In the genomic region with DNA sequence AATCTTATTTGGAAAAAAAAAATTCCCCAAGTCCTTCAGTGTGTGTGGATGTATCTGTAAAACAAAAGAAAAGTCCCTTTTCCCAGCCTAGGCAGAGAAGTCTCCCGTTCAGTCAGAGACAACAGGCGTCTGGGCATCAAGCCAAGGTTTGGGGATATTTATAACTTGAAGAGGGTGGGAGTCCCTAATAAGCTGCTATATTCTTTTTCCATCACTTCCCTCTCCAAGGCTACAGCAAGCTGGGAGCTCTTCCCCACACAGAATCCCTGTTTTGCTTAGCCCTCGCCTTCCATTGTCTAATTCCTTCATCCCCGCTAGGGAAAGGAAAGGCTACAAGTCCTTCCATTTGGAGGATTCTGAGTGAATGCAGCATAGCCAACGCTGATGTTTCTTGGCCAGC, we compare ENCODE assay signal across 8 mouse cellular contexts. TPM values are rescaled to one million over a fixed set of nuclear protein-coding genes. Genes with fewer than 3 reads are reported as not detected.
A peak's percentile ranks its signal among the peaks of the same experiment; 100 is the strongest.
DNase-seq lines count a peak whose midpoint lies in the region; ATAC-seq and TF ChIP-seq lines count a peak whose summit lies in the region.

A gene (plus strand): TSS at position 229 of the 400 bp plus-strand sequence.

- no peaks in the 10 kb centered on the region for H3K4me1 ChIP-seq in ES-Bruce4 (ENCODE audit: control insufficient read depth, insufficient read depth, low read length)
- H3K4me1 ChIP-seq in bone marrow macrophage, adult 2 months (ENCODE audit: control insufficient read depth, insufficient read depth, low read length) = peaks cover 16% of the 10 kb centered on the region
- H3K4me1 ChIP-seq in forebrain, embryonic 16.5 days (replicated peaks; ENCODE audit: control insufficient read depth, insufficient read depth, low read length) = peaks cover 38% of the 10 kb centered on the region
- H3K4me1 ChIP-seq in liver, embryonic 14.5 days (replicated peaks; ENCODE audit: control insufficient read depth in 2 of 2, insufficient read depth in 2 of 2, low read length in 1 of 2) = peaks cover 7 to 9% of the 10 kb centered on the region in 2 experiments; a peak in 2 of 4 replicates

- peak; percentile 87 to 94 for DNase-seq in heart, postnatal 14 days
- DNase-seq in layer of hippocampus, adult 11-12 months (ENCODE audit: low spot score) = peak; percentile 89
- no peak for DNase-seq in liver, embryonic 14.5 days (ENCODE audit: low read depth in 3 of 3, low spot score in 3 of 3)
- DNase-seq in ovary, adult 18-20 months (ENCODE audit: low spot score) = peak; percentile 72
- no peak for DNase-seq in thymus, postnatal 4 days

- H3K9me3 ChIP-seq in ES-Bruce4 (replicated peaks; ENCODE audit: control insufficient read depth, insufficient read depth, low read length, poor library complexity, severe bottlenecking) = no peaks in the 10 kb centered on the region
- no peaks in the 10 kb centered on the region for H3K9me3 ChIP-seq in forebrain, embryonic 16.5 days (ENCODE audit: control insufficient read depth, low read length)
- H3K9me3 ChIP-seq in liver, embryonic 14.5 days (ENCODE audit: control insufficient read depth, low read length) = peaks cover 3% of the 10 kb centered on the region

- peak; percentile 14 for ATAC-seq in forebrain, embryonic 16.5 days
- no peak for ATAC-seq in liver, embryonic 14.5 days (ENCODE audit: insufficient read depth)

- peak within 1 kb of the TSS; percentile 98 for H3K4me3 ChIP-seq in ES-Bruce4 (ENCODE audit: low read depth, low read length)
- H3K4me3 ChIP-seq in bone marrow macrophage, adult 2 months (ENCODE audit: insufficient read depth, low read length) = peak within 1 kb of the TSS; percentile 77
- H3K4me3 ChIP-seq in forebrain, embryonic 16.5 days (replicated peaks; ENCODE audit: low read length) = peak within 1 kb of the TSS; percentile 66
- peak within 1 kb of the TSS; percentile 64 to 78 for H3K4me3 ChIP-seq in liver, embryonic 14.5 days (ENCODE audit: insufficient read depth in 1 of 2, low read depth in 2 of 2, low read length in 2 of 2)

- no peak within 1 kb of the TSS for H3K27ac ChIP-seq in ES-Bruce4 (ENCODE audit: insufficient read depth, low read length)
- H3K27ac ChIP-seq in bone marrow macrophage, adult 2 months (ENCODE audit: insufficient read depth, low read depth, low read length) = peak within 1 kb of the TSS; percentile 75
- peak within 1 kb of the TSS; percentile 98 for H3K27ac ChIP-seq in forebrain, embryonic 16.5 days (ENCODE audit: low read length)
- H3K27ac ChIP-seq in liver, embryonic 14.5 days = peak within 1 kb of the TSS; percentile 49

- no peaks in the 10 kb centered on the region for H3K27me3 ChIP-seq in ES-Bruce4 (ENCODE audit: control insufficient read depth, insufficient read depth, low read length, poor library complexity, severe bottlenecking)
- H3K27me3 ChIP-seq in forebrain, embryonic 16.5 days (replicated peaks; ENCODE audit: control insufficient read depth, insufficient read depth, low read length) = no peaks in the 10 kb centered on the region; the same call in 1 of the 2 replicates
- H3K27me3 ChIP-seq in liver, embryonic 14.5 days (ENCODE audit: control insufficient read depth, insufficient read depth, low read length) = no peaks in the 10 kb centered on the region; the same call in 1 of the 2 replicates

- H3K36me3 ChIP-seq in ES-Bruce4 (ENCODE audit: control insufficient read depth, insufficient read depth, low read length, poor library complexity, severe bottlenecking) = no peaks in the 10 kb centered on the region
- peaks cover 10% of the 10 kb centered on the region for H3K36me3 ChIP-seq in forebrain, embryonic 16.5 days (ENCODE audit: control insufficient read depth, insufficient read depth)
- peaks cover 8% of the 10 kb centered on the region; the same call in 1 of the 2 replicates for H3K36me3 ChIP-seq in liver, embryonic 14.5 days (replicated peaks; ENCODE audit: control insufficient read depth, insufficient read depth, low read depth)

- no peak for TF ChIP-seq EP300 in ES-Bruce4 (IDR thresholded peaks at IDR 0.05; ENCODE audit: insufficient read depth, low read depth, low read length)
- TF ChIP-seq EP300 in liver, embryonic 14.5 days (IDR thresholded peaks at IDR 0.05; ENCODE audit: low read depth) = no peak

- H3K9ac ChIP-seq in ES-Bruce4 (ENCODE audit: low read depth, poor library complexity, severe bottlenecking) = peak within 1 kb of the TSS; percentile 51
- H3K9ac ChIP-seq in forebrain, embryonic 16.5 days (replicated peaks; ENCODE audit: low read depth, low read length) = peak within 1 kb of the TSS; percentile 66
- peak within 1 kb of the TSS; percentile 38 for H3K9ac ChIP-seq in liver, embryonic 14.5 days (replicated peaks)

- no peak for TF ChIP-seq POLR2A in ES-Bruce4 (IDR thresholded peaks at IDR 0.05; ENCODE audit: insufficient read depth, low read length)
- no peak for TF ChIP-seq POLR2A in bone marrow macrophage, adult 2 months (IDR thresholded peaks at IDR 0.05; ENCODE audit: borderline replicate concordance, low read depth, low read length)

- intact Hi-C loops in heart, postnatal 14 days (cut with DNase I) = loop anchor here (2.0 kb wide), 1 partner anchor 24 kb away; no protein-coding TSS in a partner anchor

- TF ChIP-seq CTCF in ES-Bruce4 (IDR thresholded peaks at IDR 0.05; ENCODE audit: low read depth, low read length) = no peak
- no peak for TF ChIP-seq CTCF in bone marrow macrophage, adult 2 months (IDR thresholded peaks at IDR 0.05; ENCODE audit: low read depth, low read length)
- TF ChIP-seq CTCF in liver, embryonic 14.5 days (IDR thresholded peaks at IDR 0.05; ENCODE audit: low read depth) = no peak

- 3% methylated on average over 5 of the region's 5 CpGs for WGBS in forebrain, embryonic 16.5 days
- WGBS in liver, embryonic 14.5 days (ENCODE audit: insufficient replicate concordance) = 60% methylated on average over 5 of the region's 5 CpGs

- H3K4me2 ChIP-seq in forebrain, embryonic 16.5 days (ENCODE audit: low read length) = peak within 1 kb of the TSS; percentile 59
- peak within 1 kb of the TSS; percentile 82 for H3K4me2 ChIP-seq in liver, embryonic 14.5 days (ENCODE audit: low read depth)

RNA-seq across cellular contexts. Expression of the gene that starts here (rescaled TPM):
- 5.5 and 6.0 TPM in 2 replicates for polyA plus RNA-seq in ES-Bruce4 (2011; ENCODE audit: insufficient read depth, insufficient read length, low read depth, missing spikeins)
- polyA plus RNA-seq in bone marrow macrophage, adult 2 months (2012; ENCODE audit: insufficient read depth, insufficient read length, missing spikeins) = 7.8 and 8.0 TPM in 2 replicates
- 50.1 and 54.7 TPM in 2 replicates for polyA plus RNA-seq in forebrain, embryonic 16.5 days (2015; fragmentation: Nextera tagmentation; extraction: Ambion mirVana)
- total RNA-seq in heart, postnatal 14 days (2021) = 10 to 100 TPM; 56.1 to 64.2 TPM
- 2.6 and 2.7 TPM in 2 replicates for polyA plus RNA-seq in liver, embryonic 14.5 days (2012; rRNA removed)
- polyA plus RNA-seq in liver, embryonic 14.5 days (2014; fragmentation: Nextera tagmentation; extraction: Ambion mirVana) = 2.6 and 2.9 TPM in 2 replicates

Comparison
In these comparisons a context has a peak if more than half of its experiments do, and no peak if none do; other contexts are left out.
1. DNase-seq: peak in heart, postnatal 14 days (2 of 2), layer of hippocampus, adult 11-12 months (single experiment) and ovary, adult 18-20 months (single experiment); none in liver, embryonic 14.5 days (0 of 3) and thymus, postnatal 4 days (single experiment).
2. Peak in every context shown above with its lines, with median percentiles within 50 percentile points of each other: H3K4me3 ChIP-seq and H3K9ac ChIP-seq.